Mouse (Mus musculus) monocyte, adult 5-6 weeks (primary cell): Measurements from ENCODE around the gene Hs3st2. TPM values are rescaled to one million over a fixed set of nuclear protein-coding genes. Genes with fewer than 3 reads are reported as not detected.
"Not testable (repeated sequence)": the region's sequence is repeated elsewhere in the genome, so short reads cannot be mapped to it uniquely, and the experiment has no call there.

ENCODE experiments used
- ATAC-seq: fragments of 153-309, 156-312 bp; replicated peaks from 2 replicates; pipeline ENCODE4 v1.8.0; 2017; ENCODE audit warnings: mild to moderate bottlenecking; ENCODE audit not compliant: low TSS enrichment, insufficient number of reproducible peaks, severe bottlenecking, poor library complexity, low FRiP score
- total RNA-seq: library from RNA; stranded (forward); fragments of 200-1000, 200-491, 200-594 nt; gene quantifications from 3 replicates; pipeline ENCODE4 v1.2.3, GENCODE M21; 2017

Gene Hs3st2
- not detected in 3 replicates for total RNA-seq

GRCm38 (mm10) chr7:121391225-121391983, at the start of gene Hs3st2:
Gene Hs3st2 (plus strand): TSS chr7:121391859.
- no peak for ATAC-seq

GRCm38 (mm10) chr7:121348284-121348963, 43.2 kb upstream of the Hs3st2 start:
- no peak for ATAC-seq

- ATAC-seq = no peak
Measured at GRCm38 (mm10) chr7:121351688-121352087, 40.0 kb upstream of the Hs3st2 start.

GRCm38 (mm10) chr7:121361448-121361847, 30.2 kb upstream of the Hs3st2 start:
- not testable (repeated sequence) for ATAC-seq

- ATAC-seq = no peak
Measured at GRCm38 (mm10) chr7:121365584-121365983, 26.1 kb upstream of the Hs3st2 start.

GRCm38 (mm10) chr7:121367185-121367584, 24.5 kb upstream of the Hs3st2 start:
- ATAC-seq = no peak

- no peak for ATAC-seq
Measured at GRCm38 (mm10) chr7:121371990-121372389, 19.7 kb upstream of the Hs3st2 start.

- no peak for ATAC-seq
Measured at GRCm38 (mm10) chr7:121375456-121375855, 16.2 kb upstream of the Hs3st2 start.

GRCm38 (mm10) chr7:121378942-121379341, 12.7 kb upstream of the Hs3st2 start:
- no peak for ATAC-seq

- no peak for ATAC-seq
Measured at GRCm38 (mm10) chr7:121391984-121392739, 503 bp downstream of the Hs3st2 start.

GRCm38 (mm10) chr7:121392740-121392993, 1.0 kb downstream of the Hs3st2 start:
- no peak for ATAC-seq

GRCm38 (mm10) chr7:121393884-121394283, 2.2 kb downstream of the Hs3st2 start:
- no peak for ATAC-seq

- ATAC-seq = no peak
Measured at GRCm38 (mm10) chr7:121394875-121395274, 3.2 kb downstream of the Hs3st2 start.

GRCm38 (mm10) chr7:121410716-121411506, 19.3 kb downstream of the Hs3st2 start:
- ATAC-seq = no peak

- no peak for ATAC-seq
Measured at GRCm38 (mm10) chr7:121411507-121411898, 19.8 kb downstream of the Hs3st2 start.

- ATAC-seq = no peak
Measured at GRCm38 (mm10) chr7:121436884-121437283, 45.2 kb downstream of the Hs3st2 start.

- no peak for ATAC-seq
Measured at GRCm38 (mm10) chr7:121441186-121441585, 49.5 kb downstream of the Hs3st2 start.

GRCm38 (mm10) chr7:121444336-121444735, 52.7 kb downstream of the Hs3st2 start:
- no peak for ATAC-seq

GRCm38 (mm10) chr7:121446281-121446680, 54.6 kb downstream of the Hs3st2 start:
- ATAC-seq = peak; percentile 43; the same call in 1 of the 2 replicates
